Mouse (Mus musculus): ENCODE results near the gene Chrm1. TPM values are rescaled to one million over a fixed set of nuclear protein-coding genes. Genes with fewer than 3 reads are reported as not detected.

Chrm1 gene
- polyA plus RNA-seq, 1 experiment from 2014 or later: 0.41 TPM

GRCm38 (mm10) chr19:8710057-8710456 is 46.5 kb downstream of the Chrm1 start:
- no peak overlapping the region for H3K9ac ChIP-seq (replicated peaks)
- H3K27me3 ChIP-seq: no peaks in the 10 kb centered on the region
- ATAC-seq (ENCODE audit: insufficient number of reproducible peaks, insufficient read depth, low FRiP score, low TSS enrichment, low read depth): no peak

GRCm38 (mm10) chr19:8711506-8711905 is 47.9 kb downstream of the Chrm1 start:
- Histone ChIP-seq H3K4me3 (replicated peaks) (peak overlapping the region; percentile 77), H3K36me3 (peaks cover 55% of the 10 kb centered on the region), H3K9ac (replicated peaks) (peak overlapping the region; percentile 85; the same call in 1 of the 2 replicates), H3K27ac (peak overlapping the region; percentile 94; the same call in 1 of the 2 replicates), H3K9me3 (no peaks in the 10 kb centered on the region), H3K4me1 (replicated peaks) (peaks cover 21% of the 10 kb centered on the region), H3K4me2 (peak overlapping the region; percentile 71), H3K27me3 (no peaks in the 10 kb centered on the region)
- ATAC-seq (ENCODE audit: insufficient number of reproducible peaks, insufficient read depth, low FRiP score, low TSS enrichment, low read depth): no peak
- WGBS: 74% methylated on average over 4 of the region's 4 CpGs

More at GRCm38 (mm10) chr19:8710057-8710456, 46.5 kb downstream of the Chrm1 start:
- Histone ChIP-seq H3K4me2 (no peak overlapping the region), H3K4me1 (replicated peaks) (peaks cover 21% of the 10 kb centered on the region), H3K4me3 (replicated peaks) (no peak overlapping the region), H3K9me3 (no peaks in the 10 kb centered on the region), H3K36me3 (peaks cover 60% of the 10 kb centered on the region), H3K27ac (no peak overlapping the region)
- 88% methylated on average over 2 of the region's 2 CpGs for WGBS

GRCm38 (mm10) chr19:8711949-8712869 is 48.6 kb downstream of the Chrm1 start:
- peak overlapping the region; percentile 71 for H3K4me2 ChIP-seq
- H3K36me3 ChIP-seq: peaks cover 49% of the 10 kb centered on the region
- H3K4me1 ChIP-seq (replicated peaks): peaks cover 21% of the 10 kb centered on the region
- peak overlapping the region; percentile 77 for H3K4me3 ChIP-seq (replicated peaks)
- H3K9ac ChIP-seq (replicated peaks): peak overlapping the region; percentile 85
- ATAC-seq (ENCODE audit: insufficient number of reproducible peaks, insufficient read depth, low FRiP score, low TSS enrichment, low read depth): no peak
- no peaks in the 10 kb centered on the region for H3K9me3 ChIP-seq
- 63% methylated on average over 10 of the region's 10 CpGs for WGBS
- peak overlapping the region; percentile 94 for H3K27ac ChIP-seq
- no peaks in the 10 kb centered on the region for H3K27me3 ChIP-seq

- peak; percentile 67; the same call in 1 of the 2 replicates for ATAC-seq (ENCODE audit: insufficient number of reproducible peaks, insufficient read depth, low FRiP score, low TSS enrichment, low read depth)
- Histone ChIP-seq H3K4me1 (replicated peaks) (peaks cover 21% of the 10 kb centered on the region), H3K27ac (peak overlapping the region; percentile 94), H3K9me3 (no peaks in the 10 kb centered on the region), H3K4me3 (replicated peaks) (peak overlapping the region; percentile 77), H3K9ac (replicated peaks) (peak overlapping the region; percentile 85), H3K27me3 (no peaks in the 10 kb centered on the region), H3K36me3 (peaks cover 43% of the 10 kb centered on the region), H3K4me2 (peak overlapping the region; percentile 71)
- under 1% methylated on average over 13 of the region's 13 CpGs for WGBS
Observed at GRCm38 (mm10) chr19:8712870-8713305, 49.3 kb downstream of the Chrm1 start.

- peak overlapping the region; percentile 77 for H3K4me3 ChIP-seq (replicated peaks)
- under 1% methylated on average over 51 of the region's 51 CpGs for WGBS
- ATAC-seq (ENCODE audit: insufficient number of reproducible peaks, insufficient read depth, low FRiP score, low TSS enrichment, low read depth): peak; percentile 84
- H3K27me3 ChIP-seq: no peaks in the 10 kb centered on the region
- H3K36me3 ChIP-seq: peaks cover 37% of the 10 kb centered on the region
- peaks cover 21% of the 10 kb centered on the region for H3K4me1 ChIP-seq (replicated peaks)
- H3K9ac ChIP-seq (replicated peaks): peak overlapping the region; percentile 85
- peak overlapping the region; percentile 94 for H3K27ac ChIP-seq
- H3K4me2 ChIP-seq: peak overlapping the region; percentile 71
- H3K9me3 ChIP-seq: no peaks in the 10 kb centered on the region
Observed at GRCm38 (mm10) chr19:8713306-8713996, 49.9 kb downstream of the Chrm1 start.

- Histone ChIP-seq H3K9ac (replicated peaks) (peak overlapping the region; percentile 85), H3K4me2 (peak overlapping the region; percentile 71), H3K4me1 (replicated peaks) (peaks cover 21% of the 10 kb centered on the region), H3K27ac (peak overlapping the region; percentile 94), H3K4me3 (replicated peaks) (peak overlapping the region; percentile 77), H3K27me3 (no peaks in the 10 kb centered on the region), H3K9me3 (no peaks in the 10 kb centered on the region), H3K36me3 (peaks cover 30% of the 10 kb centered on the region)
- ATAC-seq (ENCODE audit: insufficient number of reproducible peaks, insufficient read depth, low FRiP score, low TSS enrichment, low read depth): no peak
- 5% methylated on average over 13 of the region's 13 CpGs for WGBS
Observed at GRCm38 (mm10) chr19:8713997-8714652, 50.5 kb downstream of the Chrm1 start.

- Histone ChIP-seq H3K9me3 (no peaks in the 10 kb centered on the region), H3K4me2 (no peak overlapping the region), H3K9ac (replicated peaks) (no peak overlapping the region), H3K27ac (no peak overlapping the region), H3K27me3 (no peaks in the 10 kb centered on the region), H3K4me3 (replicated peaks) (no peak overlapping the region), H3K36me3 (peaks cover 23% of the 10 kb centered on the region), H3K4me1 (replicated peaks) (peaks cover 21% of the 10 kb centered on the region)
- no peak for ATAC-seq (ENCODE audit: insufficient number of reproducible peaks, insufficient read depth, low FRiP score, low TSS enrichment, low read depth)
- 77% methylated on average over 10 of the region's 10 CpGs for WGBS
Observed at GRCm38 (mm10) chr19:8714653-8715481, 51.3 kb downstream of the Chrm1 start.

- no peak overlapping the region for H3K4me2 ChIP-seq
- 68% methylated on average over 10 of the region's 10 CpGs for WGBS
- peaks cover 10% of the 10 kb centered on the region for H3K36me3 ChIP-seq
- H3K27ac ChIP-seq: no peak overlapping the region
- no peak overlapping the region for H3K9ac ChIP-seq (replicated peaks)
- H3K4me1 ChIP-seq (replicated peaks): peaks cover 18% of the 10 kb centered on the region
- no peak for ATAC-seq (ENCODE audit: insufficient number of reproducible peaks, insufficient read depth, low FRiP score, low TSS enrichment, low read depth)
- H3K27me3 ChIP-seq: no peaks in the 10 kb centered on the region
- no peaks in the 10 kb centered on the region for H3K9me3 ChIP-seq
- H3K4me3 ChIP-seq (replicated peaks): no peak overlapping the region
Observed at GRCm38 (mm10) chr19:8715868-8716766, 52.5 kb downstream of the Chrm1 start.

- H3K4me1 ChIP-seq (replicated peaks): peaks cover 18% of the 10 kb centered on the region
- no peak overlapping the region for H3K9ac ChIP-seq (replicated peaks)
- peaks cover 4% of the 10 kb centered on the region; the same call in 1 of the 2 replicates for H3K36me3 ChIP-seq
- no peak overlapping the region for H3K27ac ChIP-seq
- H3K4me3 ChIP-seq (replicated peaks): no peak overlapping the region
- H3K27me3 ChIP-seq: no peaks in the 10 kb centered on the region
- ATAC-seq (ENCODE audit: insufficient number of reproducible peaks, insufficient read depth, low FRiP score, low TSS enrichment, low read depth): no peak
- H3K9me3 ChIP-seq: no peaks in the 10 kb centered on the region
- no peak overlapping the region for H3K4me2 ChIP-seq
- 72% methylated on average over 8 of the region's 10 CpGs for WGBS
Observed at GRCm38 (mm10) chr19:8716767-8717475, 53.3 kb downstream of the Chrm1 start.
